Mouse (Mus musculus) erythroblast, embryonic 14.5 days (primary cell): ENCODE data around the gene Tmem91.

Experiments
- GATA1 ChIP-seq: IDR thresholded peaks from 2 replicates; pipeline ENCODE4 v1.6.1; 2012; ENCODE audit warnings: low read length, inconsistent platforms, mixed read lengths
- TAL1 ChIP-seq: IDR thresholded peaks from 3 replicates; pipeline ENCODE4 v1.6.1; 2012; ENCODE audit warnings: low read length, inconsistent platforms, mixed read lengths

GRCm38 (mm10) chr7:25672442-25672841 lies 2.5 kb downstream of the Tmem91 start:
- no peak for TF ChIP-seq GATA1
- TF ChIP-seq TAL1 = no peak
